Mouse (Mus musculus) G1E (cell line): ENCODE results near the gene Lrch1.

ENCODE experiments used
- CTCF ChIP-seq: IDR thresholded peaks from 2 replicates; pipeline ENCODE4 v1.5.1; 2012; ENCODE audit warnings: low read depth, low read length, inconsistent platforms, mixed read lengths
- GATA1 ChIP-seq: IDR thresholded peaks from 2 replicates; pipeline ENCODE4 v1.6.1; 2012; ENCODE audit warnings: borderline replicate concordance, low read length, inconsistent platforms, mixed read lengths
- TAL1 ChIP-seq: conservative IDR thresholded peaks from 2 replicates; pipeline ENCODE4 v1.6.1; 2012; ENCODE audit warnings: low read depth, low read length, inconsistent platforms, mixed read lengths

DNA sequence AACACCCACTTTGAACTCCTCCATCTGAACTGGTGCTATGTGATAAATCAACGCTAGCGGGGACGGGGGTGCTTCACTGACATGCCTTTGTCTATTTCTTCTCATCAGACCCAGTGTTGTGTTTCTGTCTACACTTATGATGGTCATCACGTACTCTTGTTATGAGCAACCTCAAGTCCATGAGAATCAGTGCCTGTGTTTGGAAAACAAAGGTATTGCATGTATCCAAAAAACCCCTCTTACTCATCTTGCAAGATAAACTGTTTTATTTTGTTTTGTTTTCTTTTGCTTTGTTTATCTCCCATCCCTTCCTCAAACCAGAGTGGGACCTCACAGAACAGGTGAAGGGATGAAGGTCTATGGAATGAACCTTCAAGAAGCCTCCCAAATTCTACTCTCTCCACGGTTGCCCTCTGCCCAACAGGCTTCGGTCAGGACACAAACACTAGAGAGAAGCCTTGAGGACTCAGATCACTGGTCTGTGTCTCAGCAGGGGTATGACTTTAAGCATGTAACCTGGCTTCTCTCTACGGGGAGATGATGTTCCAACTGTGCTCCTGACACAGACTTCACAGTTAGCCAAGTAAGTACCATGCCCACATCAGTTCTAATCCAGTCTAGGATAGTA is 3.4 kb downstream of the Lrch1 start:
- TF ChIP-seq CTCF, result no peak
- no peak for TF ChIP-seq GATA1
- TF ChIP-seq TAL1, result no peak
